Mouse (Mus musculus) olfactory bulb, adult 2 months (tissue): ENCODE results near the gene Csnk1g2.

Source experiments
- CTCF ChIP-seq: fragments of 200-500 bp; IDR thresholded peaks from 2 replicates; pipeline ENCODE4 v1.5.1; 2012; ENCODE audit warnings: low read depth, mild to moderate bottlenecking, low read length, moderate library complexity; ENCODE audit not compliant: insufficient read depth
- POLR2A ChIP-seq: fragments of 200-500 bp; IDR thresholded peaks from 2 replicates; pipeline ENCODE4 v1.6.1; 2012; ENCODE audit warnings: mild to moderate bottlenecking, low read depth, low read length, moderate library complexity; ENCODE audit not compliant: insufficient read depth

GRCm38 (mm10) chr10:80664197-80665015, 41.8 kb downstream of the Csnk1g2 start:
- no peak for TF ChIP-seq CTCF
- TF ChIP-seq POLR2A, result no peak
